Mouse (Mus musculus) midbrain, embryonic 14.5 days (tissue): ENCODE results near the gene Wnt5a. TPM values are rescaled to one million over a fixed set of nuclear protein-coding genes. Genes with fewer than 3 reads are reported as not detected.

ENCODE experiments used
- ATAC-seq: fragments of 200-750 bp; cut with Nextera tagmentation; 2 replicates; pipeline ENCODE4 v1.8.0; 2017; ENCODE audit warnings: moderate number of reproducible peaks, moderate library complexity; ENCODE audit not compliant: low FRiP score, low TSS enrichment
- DNase-seq: peaks from one replicate; pipeline ENCODE4 v3.0.0-alpha.2; 2015
- H3K27ac ChIP-seq: fragments of 300-500 bp; sonication (generic); replicated peaks from 2 replicates; pipeline ENCODE4 v1.5.1; 2014; ENCODE audit warnings: mild to moderate bottlenecking, low read depth, low read length, moderate library complexity
- H3K27me3 ChIP-seq: fragments of 300-500 bp; sonication (generic); 2 replicates; pipeline ENCODE4 v1.6.1; 2014; ENCODE audit warnings: low read length, control low read depth, mixed read lengths; ENCODE audit not compliant: control insufficient read depth, insufficient read depth
- H3K36me3 ChIP-seq: fragments of 300-500 bp; sonication (generic); 2 replicates; pipeline ENCODE4 v1.6.1; 2014; ENCODE audit warnings: low read length, control low read depth; ENCODE audit not compliant: control insufficient read depth, insufficient read depth
- H3K4me1 ChIP-seq: fragments of 300-500 bp; sonication (generic); 2 replicates; pipeline ENCODE4 v1.6.1; 2014; ENCODE audit warnings: mild to moderate bottlenecking, antibody characterized with exemption, low read length, control low read depth; ENCODE audit not compliant: control insufficient read depth, insufficient read depth
- H3K4me2 ChIP-seq: fragments of 300-500 bp; sonication (generic); 2 replicates; pipeline ENCODE4 v1.6.1; 2014; ENCODE audit warnings: mild to moderate bottlenecking, low read length, moderate library complexity
- H3K4me3 ChIP-seq: fragments of 300-500 bp; sonication (generic); replicated peaks from 2 replicates; pipeline ENCODE4 v1.5.1; 2014; ENCODE audit warnings: low read depth, low read length
- H3K9ac ChIP-seq: fragments of 300-500 bp; sonication (generic); replicated peaks from 2 replicates; pipeline ENCODE4 v1.6.1; 2014; ENCODE audit warnings: mild to moderate bottlenecking, low read length, moderate library complexity
- H3K9me3 ChIP-seq: fragments of 300-500 bp; sonication (generic); 2 replicates; pipeline ENCODE4 v1.6.1; 2016; ENCODE audit warnings: low read length, control low read depth, mixed read lengths; ENCODE audit not compliant: control insufficient read depth
- WGBS: fragments of 180-500 bp; shearing (Covaris S2); extraction: QIAGEN DNeasy Blood & Tissue Kit; methylation state at CpG from one replicate; pipeline ENCODE4 v1.1.7; 2014; 5-methylcytosine and 5-hydroxymethylcytosine counted together
- polyA plus RNA-seq: library from polyadenylated mRNA; unstranded; fragments of >200 nt; fragmentation: Nextera tagmentation; extraction: Ambion mirVana; gene quantifications from 2 replicates; pipeline ENCODE4 v1.2.1, GENCODE M21; 2014

Gene Wnt5a
- polyA plus RNA-seq, 1 experiment from 2014 or later = 17.3 TPM

- no peak for DNase-seq
- Histone ChIP-seq H3K27ac (no peak overlapping the region), H3K27me3 (no peaks in the 10 kb centered on the region), H3K36me3 (no peaks in the 10 kb centered on the region), H3K9ac (no peak overlapping the region), H3K4me2 (no peak overlapping the region), H3K4me3 (no peak overlapping the region), H3K9me3 (no peaks in the 10 kb centered on the region), H3K4me1 (0 out of 2 replicates have a peak, but pooled peaks cover 9% of the 10 kb centered on the region)
- ATAC-seq = no peak
- WGBS = 46% methylated on average over 3 of the region's 3 CpGs
These were observed 27.8 kb upstream of the Wnt5a start for GRCm38 (mm10) chr14:28476746-28477145.

GRCm38 (mm10) chr14:28480866-28481265 lies 23.7 kb upstream of the Wnt5a start:
- WGBS = 94% methylated on average over 1 of the region's 1 CpGs
- H3K27me3 ChIP-seq = no peaks in the 10 kb centered on the region
- H3K36me3 ChIP-seq = no peaks in the 10 kb centered on the region
- H3K9me3 ChIP-seq = no peaks in the 10 kb centered on the region
- H3K9ac ChIP-seq = no peak overlapping the region
- H3K4me2 ChIP-seq = no peak overlapping the region
- no peak for ATAC-seq
- 0 out of 2 replicates have a peak, but pooled peaks cover 4% of the 10 kb centered on the region for H3K4me1 ChIP-seq
- no peak overlapping the region for H3K27ac ChIP-seq
- DNase-seq = no peak
- H3K4me3 ChIP-seq = no peak overlapping the region

- Histone ChIP-seq H3K4me2 (no peak overlapping the region), H3K27ac (no peak overlapping the region), H3K4me1 (no peaks in the 10 kb centered on the region), H3K36me3 (no peaks in the 10 kb centered on the region), H3K27me3 (no peaks in the 10 kb centered on the region), H3K4me3 (no peak overlapping the region), H3K9ac (no peak overlapping the region), H3K9me3 (no peaks in the 10 kb centered on the region)
- no peak for DNase-seq
- 89% methylated on average over 4 of the region's 4 CpGs for WGBS
- ATAC-seq = no peak
These were observed 10.7 kb upstream of the Wnt5a start for GRCm38 (mm10) chr14:28493806-28494205.

GRCm38 (mm10) chr14:28494273-28494672 lies 10.3 kb upstream of the Wnt5a start:
- 93% methylated on average over 5 of the region's 5 CpGs for WGBS

GRCm38 (mm10) chr14:28501216-28501878 lies 3.2 kb upstream of the Wnt5a start:
- Histone ChIP-seq H3K4me2 (no peak overlapping the region), H3K4me1 (peaks cover 15% of the 10 kb centered on the region; the same call in 1 of the 2 replicates), H3K36me3 (no peaks in the 10 kb centered on the region), H3K27me3 (peaks cover 29% of the 10 kb centered on the region), H3K9ac (no peak overlapping the region), H3K27ac (no peak overlapping the region), H3K4me3 (no peak overlapping the region), H3K9me3 (no peaks in the 10 kb centered on the region)
- DNase-seq (no peak), ATAC-seq (no peak)
- 59% methylated on average over 12 of the region's 12 CpGs for WGBS

More at GRCm38 (mm10) chr14:28494273-28494672, 10.3 kb upstream of the Wnt5a start:
- Histone ChIP-seq H3K36me3 (no peaks in the 10 kb centered on the region), H3K4me2 (no peak overlapping the region), H3K4me1 (no peaks in the 10 kb centered on the region), H3K9me3 (no peaks in the 10 kb centered on the region), H3K27me3 (no peaks in the 10 kb centered on the region), H3K4me3 (no peak overlapping the region), H3K9ac (no peak overlapping the region), H3K27ac (no peak overlapping the region)
- DNase-seq (no peak), ATAC-seq (no peak)

- Histone ChIP-seq H3K27ac (no peak overlapping the region), H3K4me3 (no peak overlapping the region), H3K36me3 (no peaks in the 10 kb centered on the region), H3K9ac (no peak overlapping the region), H3K9me3 (no peaks in the 10 kb centered on the region), H3K4me2 (no peak overlapping the region), H3K27me3 (peaks cover 42% of the 10 kb centered on the region), H3K4me1 (peaks cover 21% of the 10 kb centered on the region; the same call in 1 of the 2 replicates)
- ATAC-seq (no peak), DNase-seq (no peak)
- 95% methylated on average over 2 of the region's 2 CpGs for WGBS
These were observed 1.3 kb upstream of the Wnt5a start for GRCm38 (mm10) chr14:28503276-28503675.

- Histone ChIP-seq H3K27me3 (peaks cover 53% of the 10 kb centered on the region), H3K9me3 (no peaks in the 10 kb centered on the region), H3K27ac (peak overlapping the region; percentile 78), H3K4me3 (peak overlapping the region; percentile 57), H3K4me1 (peaks cover 24% of the 10 kb centered on the region), H3K36me3 (no peaks in the 10 kb centered on the region), H3K4me2 (peak overlapping the region; percentile 94), H3K9ac (peak overlapping the region; percentile 62)
- peak; percentile 41 for ATAC-seq
- WGBS = under 1% methylated on average over 22 of the region's 22 CpGs
- DNase-seq = peak; percentile 80
These were observed 568 bp downstream of the Wnt5a start for GRCm38 (mm10) chr14:28505051-28505585.

- Histone ChIP-seq H3K27me3 (peaks cover 60% of the 10 kb centered on the region), H3K9ac (peak overlapping the region; percentile 62), H3K4me1 (peaks cover 31% of the 10 kb centered on the region), H3K27ac (peak overlapping the region; percentile 78), H3K9me3 (no peaks in the 10 kb centered on the region), H3K36me3 (no peaks in the 10 kb centered on the region), H3K4me3 (peak overlapping the region; percentile 57), H3K4me2 (peak overlapping the region; percentile 94)
- DNase-seq = peak; percentile 75
- WGBS = under 1% methylated on average over 62 of the region's 62 CpGs
- 0 out of 2 replicates have a peak, but pooled peaks have one; percentile 15 for ATAC-seq
These were observed 1.2 kb downstream of the Wnt5a start for GRCm38 (mm10) chr14:28505586-28506375.
